Mouse (Mus musculus): ENCODE measurements around the gene Gm45140.

Gm45140 gene

DNA sequence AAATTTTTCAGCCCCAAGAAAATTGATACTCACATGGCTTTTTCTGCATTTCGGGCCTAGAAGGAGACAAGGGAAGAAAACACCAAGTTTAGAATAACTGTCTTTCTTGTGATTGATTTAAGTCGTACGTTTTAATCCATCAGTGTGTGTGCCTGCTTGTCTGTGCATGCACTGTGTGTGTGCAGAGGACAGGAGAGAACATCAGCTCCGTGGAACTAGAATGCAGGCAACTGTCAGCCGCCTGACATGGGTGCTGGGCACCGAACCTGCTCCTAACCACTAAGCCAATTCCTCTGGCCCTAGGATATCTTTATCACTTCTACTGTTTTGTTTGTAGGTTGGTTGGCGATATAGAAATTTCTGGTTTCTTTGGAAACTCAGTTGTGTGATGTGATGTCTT is at the start of gene Gm45140:
Gm45140 (minus strand) TSS at position 101 of the 400 bp plus-strand sequence.
- no peak for DNase-seq (ENCODE audit: low read depth, low spot score)

DNA sequence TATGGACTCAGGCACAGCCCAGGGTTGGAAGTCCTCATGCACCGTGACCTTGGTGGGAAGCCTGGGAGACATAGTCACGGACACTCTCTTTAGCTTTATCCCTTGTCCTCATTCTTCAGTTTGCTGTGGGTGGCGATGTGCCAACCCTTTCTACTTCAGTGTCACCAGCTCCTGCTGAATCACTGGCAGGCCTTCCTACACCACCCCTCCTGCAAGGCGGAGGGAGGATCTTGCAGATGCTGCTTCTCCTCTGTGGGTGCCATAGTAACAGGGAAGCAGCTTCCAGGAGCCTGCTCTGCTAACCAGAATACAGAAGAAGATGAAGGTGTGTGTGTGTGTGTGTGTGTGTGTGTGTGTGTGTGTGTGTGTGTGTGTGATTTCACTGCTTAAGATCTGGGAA is 47.2 kb upstream of the Gm45140 start:
- no peak for DNase-seq (ENCODE audit: low read depth, low spot score)

DNA sequence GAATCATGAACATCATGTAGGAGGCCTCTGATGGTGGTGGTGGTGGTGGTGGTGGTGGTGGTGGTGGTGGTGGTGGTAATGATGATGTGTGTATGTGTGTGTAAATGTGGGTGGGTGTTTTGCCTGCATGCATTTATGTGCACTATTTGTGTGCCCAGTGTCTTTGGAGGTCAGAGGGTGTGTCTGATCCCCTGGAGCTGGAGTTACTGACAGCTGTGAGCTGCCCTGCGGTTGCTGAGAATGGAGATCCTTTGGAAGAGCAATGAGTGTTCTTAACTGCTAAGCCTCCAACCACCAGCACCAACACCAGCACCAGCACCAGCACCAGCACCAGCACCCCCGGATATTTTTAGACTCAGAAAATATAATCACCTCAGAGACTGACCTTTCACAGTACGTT is 46.6 kb upstream of the Gm45140 start:
- no peak for DNase-seq (ENCODE audit: low read depth, low spot score)

DNA sequence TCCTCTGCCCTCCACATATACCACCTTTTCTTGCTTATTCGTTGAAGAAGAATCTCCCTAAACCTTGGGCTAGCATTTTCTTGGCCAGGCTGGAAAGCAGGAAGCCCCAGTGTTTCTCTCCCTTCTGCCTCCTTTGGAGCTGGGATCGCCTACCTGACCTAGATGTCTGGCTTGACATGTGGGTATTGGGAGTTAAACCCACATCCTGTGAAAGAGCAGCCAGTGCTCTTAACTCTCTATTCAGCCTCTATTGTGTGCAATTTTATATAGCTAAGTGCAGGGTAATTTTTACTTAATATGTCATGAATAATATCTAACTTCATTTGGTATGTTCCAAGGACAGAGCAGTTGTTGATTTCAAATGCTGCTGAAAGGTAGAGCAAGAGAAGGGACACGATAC is 44.0 kb upstream of the Gm45140 start:
- DNase-seq (ENCODE audit: low read depth, low spot score) = no peak

DNA sequence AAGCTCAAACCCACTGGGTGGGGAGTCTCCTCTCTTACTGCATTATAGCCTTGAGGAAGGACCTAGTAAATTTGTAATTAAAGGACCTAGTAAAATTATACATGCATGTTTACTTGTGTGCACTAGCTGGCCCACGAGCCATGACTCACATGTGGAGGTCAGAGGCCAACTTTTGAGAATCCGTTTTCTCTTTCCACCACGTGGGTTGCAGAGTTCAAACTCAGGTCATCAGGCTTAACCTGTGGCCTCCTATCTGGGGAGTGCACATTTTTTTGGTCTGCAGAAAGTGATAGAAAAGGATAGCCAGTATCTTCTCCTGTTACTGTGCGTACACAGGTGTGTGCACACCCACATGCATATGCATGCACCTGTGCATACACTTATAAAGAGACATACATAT is 43.4 kb upstream of the Gm45140 start:
- DNase-seq (ENCODE audit: low read depth, low spot score) = no peak

DNA sequence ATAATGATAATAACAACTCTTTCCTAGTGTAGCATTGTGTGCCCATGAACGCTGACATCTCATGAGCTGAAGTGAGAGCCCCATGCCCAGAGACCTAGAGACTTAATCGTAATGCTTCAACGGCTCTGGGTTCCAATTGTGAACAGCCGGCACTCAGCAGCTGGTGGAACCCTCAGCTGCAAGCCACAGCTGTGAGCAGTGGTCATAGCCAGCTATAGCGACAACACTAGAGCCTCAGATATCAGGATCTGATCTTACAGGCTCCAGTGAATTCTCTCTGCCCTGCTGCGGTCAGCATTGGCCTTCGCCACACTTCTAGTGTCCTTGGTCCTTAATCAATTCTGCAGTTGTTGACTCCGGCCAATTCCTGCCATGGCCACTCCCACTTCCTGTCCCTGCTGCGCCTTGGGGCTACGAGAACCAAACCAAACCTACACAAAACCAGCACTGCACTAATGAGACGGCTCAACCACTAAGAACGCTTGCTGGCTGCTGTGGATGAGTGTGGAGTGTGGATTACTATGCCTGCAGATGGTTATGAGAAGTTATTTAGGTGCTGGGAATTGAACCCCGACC is 40.6 kb upstream of the Gm45140 start:
- no peak for DNase-seq (ENCODE audit: low read depth, low spot score)

DNA sequence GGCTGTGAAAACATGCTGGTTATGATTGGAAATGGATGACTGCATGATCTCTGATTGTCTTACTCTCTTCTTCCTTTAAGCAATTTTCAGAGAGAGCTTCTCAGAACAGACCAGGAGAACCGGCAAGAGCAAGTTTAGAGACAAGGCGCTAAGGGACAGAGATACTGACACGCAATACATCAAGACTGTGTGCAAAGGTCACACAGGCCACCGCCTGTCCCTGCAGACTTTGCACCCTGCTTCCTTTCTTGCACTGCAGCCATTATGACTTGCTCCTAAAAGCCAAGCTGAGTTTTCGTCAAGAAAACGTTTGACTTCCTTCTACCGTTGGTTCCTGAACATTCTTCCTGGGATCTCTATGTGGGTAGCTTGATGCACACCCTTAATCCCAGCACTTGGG is 40.0 kb upstream of the Gm45140 start:
- DNase-seq (ENCODE audit: low read depth, low spot score) = no peak

DNA sequence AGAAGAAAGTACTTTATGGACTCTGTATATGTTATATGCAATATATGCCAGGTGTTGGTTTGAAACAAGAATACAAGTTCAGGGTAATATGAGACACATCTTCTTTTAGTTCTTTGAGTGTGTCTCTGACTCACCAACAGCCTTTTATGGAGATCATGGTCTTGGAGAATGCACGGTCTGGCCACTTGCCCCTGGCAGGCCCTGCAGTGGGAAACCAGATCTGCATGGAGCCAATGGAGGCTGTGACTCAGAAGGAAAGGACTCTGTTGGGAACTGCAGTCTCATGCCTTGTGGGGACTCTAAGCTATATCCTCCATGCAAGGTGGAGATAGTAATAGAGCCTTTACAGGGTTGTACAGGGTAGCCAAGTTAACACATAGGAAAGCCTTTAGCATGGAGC is 39.5 kb upstream of the Gm45140 start:
- DNase-seq (ENCODE audit: low read depth, low spot score) = no peak

DNA sequence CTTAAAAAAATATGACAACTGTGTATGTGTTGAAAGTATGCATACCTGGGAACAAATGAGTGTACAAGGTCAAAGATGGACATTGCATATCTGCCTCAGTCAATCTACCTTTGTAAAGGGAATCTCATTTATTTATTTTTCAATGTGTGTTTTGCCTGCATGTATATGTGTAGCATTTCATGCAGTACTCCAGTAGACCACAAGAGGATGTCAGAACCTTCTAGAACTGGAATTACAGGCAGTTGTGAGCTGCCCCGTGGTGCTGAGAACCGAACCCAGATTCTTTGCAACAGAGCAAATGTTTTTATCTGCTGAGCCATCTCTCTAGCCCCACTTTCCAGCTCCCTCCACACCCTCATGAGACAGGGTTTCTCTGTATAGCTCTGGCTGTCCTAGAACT is 38.4 kb upstream of the Gm45140 start:
- no peak for DNase-seq (ENCODE audit: low read depth, low spot score)

DNA sequence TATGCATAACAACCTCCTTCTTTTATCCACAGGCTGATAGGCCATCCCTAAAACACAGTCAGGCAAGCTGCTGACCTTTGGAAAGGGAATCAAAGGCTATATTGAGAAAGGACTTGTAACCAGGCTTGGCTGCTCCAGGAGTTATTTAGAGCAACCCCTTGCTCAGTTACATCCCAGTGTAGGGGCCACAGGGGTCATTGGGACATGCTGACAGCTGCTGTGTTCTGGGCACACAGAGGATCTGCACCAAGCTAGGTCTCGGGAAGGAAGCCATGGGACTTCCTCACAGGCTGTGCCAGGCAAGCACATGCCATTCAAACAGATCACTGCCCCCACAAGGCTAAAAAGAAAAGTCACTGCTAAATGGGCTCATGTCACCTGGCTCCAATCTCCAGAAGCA is 37.5 kb upstream of the Gm45140 start:
- DNase-seq (ENCODE audit: low read depth, low spot score) = no peak

DNA sequence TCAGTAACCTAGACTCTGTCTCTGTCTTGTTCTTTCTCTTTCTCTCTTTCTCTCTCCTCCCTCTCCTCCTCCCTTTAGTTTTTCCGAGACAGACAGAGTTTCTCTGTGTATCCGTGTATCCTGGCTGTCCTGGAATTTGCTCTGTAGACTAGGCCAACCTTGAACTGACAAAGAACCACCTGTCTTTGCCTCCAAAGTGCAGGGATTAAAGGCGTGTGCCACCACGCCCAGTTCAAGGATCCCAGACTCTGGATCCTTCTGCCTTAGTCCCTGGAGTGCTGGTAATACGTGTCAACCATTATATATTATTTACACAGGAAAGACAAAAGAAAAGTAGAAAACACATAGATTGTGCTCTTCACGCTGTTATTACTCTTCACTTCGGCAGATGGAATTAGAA is 35.6 kb upstream of the Gm45140 start:
- no peak for DNase-seq (ENCODE audit: low read depth, low spot score)

DNA sequence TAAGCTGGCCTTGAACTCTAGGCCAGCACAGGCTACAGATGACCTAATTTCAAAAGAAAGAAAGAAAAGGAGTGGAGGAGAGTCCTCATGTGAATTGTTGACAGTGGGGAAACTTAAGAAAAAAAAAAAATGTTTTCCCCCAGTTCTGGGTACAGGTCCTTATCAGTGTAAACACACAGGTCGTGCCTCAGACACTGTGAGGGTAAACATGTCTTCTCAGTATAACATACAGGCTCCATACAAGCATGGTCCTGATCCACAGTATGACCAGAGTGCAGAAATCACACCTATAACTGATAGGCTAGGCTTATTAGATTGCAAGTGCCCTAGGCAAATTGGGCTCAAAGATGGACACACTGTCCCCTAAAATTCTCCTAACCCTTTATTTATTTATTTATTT is 34.8 kb upstream of the Gm45140 start:
- no peak for DNase-seq (ENCODE audit: low read depth, low spot score)

DNA sequence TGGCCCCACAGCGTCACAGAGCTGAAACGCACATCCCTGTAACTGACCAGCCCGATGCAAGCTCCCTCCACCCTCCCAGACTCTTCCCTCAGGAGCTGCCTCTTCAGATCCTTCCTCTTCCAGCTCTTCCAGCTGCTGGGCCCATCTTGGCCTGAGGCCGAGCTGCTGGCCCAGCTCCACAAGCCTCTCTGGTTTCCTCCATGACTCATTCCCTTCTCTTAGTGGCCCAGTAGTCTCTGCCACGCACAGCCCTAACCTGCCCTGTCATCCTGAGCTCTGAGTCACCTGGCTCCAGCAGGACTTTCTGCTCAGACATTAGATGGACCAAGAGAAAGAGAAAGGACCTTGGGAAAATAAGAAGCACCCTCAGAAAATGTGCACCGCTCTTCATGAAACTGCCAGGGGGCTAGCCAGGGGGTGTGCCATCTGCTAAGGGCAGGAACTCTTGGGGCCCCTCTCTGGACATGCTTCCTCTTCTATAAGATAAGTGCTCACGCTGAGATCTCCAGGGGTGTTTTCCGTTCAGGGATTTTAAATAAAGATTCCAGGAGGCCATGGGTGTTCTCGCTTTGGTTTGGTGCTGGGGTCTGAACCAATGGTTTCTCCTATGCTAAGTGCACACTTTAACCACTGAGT is 33.4 kb upstream of the Gm45140 start:
- DNase-seq (ENCODE audit: low read depth, low spot score) = no peak

DNA sequence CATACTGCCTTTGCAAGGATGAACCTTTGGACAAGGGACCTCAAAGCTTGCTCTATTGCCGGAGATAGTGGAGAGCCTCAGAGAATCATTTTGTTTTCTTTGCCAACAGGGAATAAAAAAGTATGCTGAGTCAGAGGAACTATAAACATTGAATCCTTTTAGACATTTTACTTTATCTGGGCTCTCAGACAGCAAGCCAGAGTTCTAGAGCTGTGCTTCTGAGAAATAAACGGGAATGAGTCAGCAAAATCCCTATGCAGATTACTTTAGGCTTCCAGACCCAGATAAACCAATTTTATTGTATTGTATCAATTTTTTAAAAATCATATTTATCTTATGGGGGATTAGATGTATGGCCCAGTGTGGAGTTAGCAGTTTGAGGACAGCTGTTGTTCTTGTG is 31.7 kb upstream of the Gm45140 start:
- DNase-seq (ENCODE audit: low read depth, low spot score) = no peak

DNA sequence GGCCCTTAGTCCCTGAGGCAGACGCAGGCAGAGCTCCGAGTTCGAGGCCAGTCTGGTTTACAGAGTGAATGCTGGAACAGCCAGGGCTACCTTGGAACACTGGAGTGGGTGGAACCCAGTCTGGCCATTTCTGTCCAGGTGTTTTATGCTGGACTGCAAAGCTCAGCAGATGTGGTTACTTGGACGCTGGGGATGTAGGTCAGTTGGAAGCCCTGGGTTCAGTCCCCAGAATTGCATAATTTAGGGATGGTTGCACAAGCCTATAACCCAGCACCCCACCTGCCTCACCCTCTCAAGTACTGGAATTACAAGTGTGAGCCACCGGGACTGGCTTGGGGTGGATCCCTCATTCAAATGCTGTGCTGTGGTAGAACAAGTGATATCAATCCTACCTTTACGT is 30.6 kb upstream of the Gm45140 start:
- no peak for DNase-seq (ENCODE audit: low read depth, low spot score)

DNA sequence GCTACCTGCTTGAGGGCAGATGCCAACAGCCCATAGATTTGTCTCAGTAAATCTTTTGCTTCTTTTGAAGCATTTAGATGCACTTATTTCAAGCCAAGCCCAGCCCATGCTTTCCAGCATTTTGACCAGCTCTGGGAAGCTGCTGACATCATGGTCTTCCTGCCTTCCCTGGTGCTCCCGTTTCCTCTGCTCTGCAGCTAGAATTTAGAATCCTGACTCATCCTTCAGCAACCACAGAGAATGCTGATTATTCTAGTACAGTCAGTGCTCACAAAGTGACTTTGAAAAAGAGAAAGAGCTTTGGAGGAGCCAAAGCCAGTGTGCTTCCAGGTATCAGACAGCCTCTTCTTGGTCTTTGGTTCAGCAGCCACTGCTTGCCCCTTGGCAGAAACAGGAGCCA is 21.5 kb upstream of the Gm45140 start:
- DNase-seq (ENCODE audit: low read depth, low spot score) = no peak

DNA sequence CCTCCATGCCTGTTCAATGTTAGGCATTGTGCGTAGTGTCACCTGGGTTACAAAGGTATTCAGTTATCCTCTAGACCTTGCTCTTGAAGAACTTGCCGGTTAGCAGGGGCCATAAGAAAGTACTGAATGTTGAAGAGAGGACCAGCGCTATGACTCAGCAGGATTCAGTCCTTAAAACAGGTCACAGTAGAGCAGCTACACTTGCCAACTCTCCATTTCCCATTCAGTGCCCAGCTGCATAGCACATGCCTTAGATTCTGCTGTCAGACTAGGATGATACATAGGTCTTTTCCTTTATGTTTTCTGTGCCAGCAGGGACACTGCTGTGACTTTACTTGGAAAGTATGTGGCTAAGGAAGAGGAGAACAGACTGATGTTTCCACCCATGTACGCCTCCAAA is 17.9 kb upstream of the Gm45140 start:
- DNase-seq (ENCODE audit: low read depth, low spot score) = no peak

DNA sequence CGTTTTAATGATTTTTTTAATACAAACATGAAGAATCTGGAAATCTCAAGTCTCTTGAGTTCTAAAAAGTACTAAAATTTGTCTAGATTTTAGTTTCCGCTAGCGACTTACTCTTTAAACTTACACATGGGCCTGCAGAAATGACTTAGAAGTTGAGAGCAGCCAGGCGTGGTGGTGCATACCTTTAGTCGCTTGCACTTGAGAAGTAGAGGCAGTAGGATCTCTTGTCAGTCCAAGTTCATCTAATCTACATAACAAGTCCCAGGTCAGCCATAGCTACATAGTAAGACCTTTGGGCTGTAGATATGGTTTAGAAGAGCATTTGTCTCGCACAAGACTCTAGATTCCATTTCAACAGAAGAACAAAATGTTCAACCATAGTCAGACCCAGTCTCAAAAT is 16.3 kb upstream of the Gm45140 start:
- no peak for DNase-seq (ENCODE audit: low read depth, low spot score)

DNA sequence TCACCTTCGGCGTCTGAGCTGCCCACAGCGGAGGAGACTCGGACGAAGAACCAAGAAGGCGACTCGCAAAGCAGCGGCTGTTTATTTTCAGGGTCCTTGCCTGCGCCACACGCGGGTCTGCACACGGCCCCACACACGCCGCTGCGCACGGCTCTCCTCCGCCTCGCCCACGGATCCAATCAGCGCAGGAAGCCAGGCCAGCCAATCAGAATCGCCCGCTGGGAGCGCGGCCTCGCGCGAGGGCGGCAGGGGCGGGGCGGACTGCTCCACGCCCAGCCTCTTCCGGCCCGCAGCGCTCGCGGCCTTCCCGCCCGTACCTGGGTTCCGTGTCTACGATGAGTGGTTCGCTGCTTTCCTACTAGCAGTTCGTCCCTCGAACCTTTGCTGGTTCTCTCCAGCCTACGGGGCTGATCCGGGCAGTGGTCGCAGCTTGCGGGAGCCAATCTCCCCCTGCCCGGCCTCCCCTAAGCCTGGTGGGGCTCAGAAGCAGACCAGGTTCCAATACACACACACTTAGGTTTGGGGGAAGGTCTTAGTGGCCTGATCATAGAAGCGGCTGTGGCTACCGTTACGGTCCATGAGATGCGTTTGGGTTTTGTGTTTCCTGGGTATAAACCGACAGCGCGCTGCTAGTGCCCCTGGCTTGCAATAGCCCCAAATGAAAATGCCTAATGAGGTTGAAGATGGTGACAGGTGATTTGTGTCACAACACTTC is 15.5 kb upstream of the Gm45140 start, which contains the start of gene Cnbp:
Cnbp (minus strand) TSS at position 207 of the 715 bp plus-strand sequence.
- peak; percentile 95 for DNase-seq (ENCODE audit: low read depth, low spot score)

DNA sequence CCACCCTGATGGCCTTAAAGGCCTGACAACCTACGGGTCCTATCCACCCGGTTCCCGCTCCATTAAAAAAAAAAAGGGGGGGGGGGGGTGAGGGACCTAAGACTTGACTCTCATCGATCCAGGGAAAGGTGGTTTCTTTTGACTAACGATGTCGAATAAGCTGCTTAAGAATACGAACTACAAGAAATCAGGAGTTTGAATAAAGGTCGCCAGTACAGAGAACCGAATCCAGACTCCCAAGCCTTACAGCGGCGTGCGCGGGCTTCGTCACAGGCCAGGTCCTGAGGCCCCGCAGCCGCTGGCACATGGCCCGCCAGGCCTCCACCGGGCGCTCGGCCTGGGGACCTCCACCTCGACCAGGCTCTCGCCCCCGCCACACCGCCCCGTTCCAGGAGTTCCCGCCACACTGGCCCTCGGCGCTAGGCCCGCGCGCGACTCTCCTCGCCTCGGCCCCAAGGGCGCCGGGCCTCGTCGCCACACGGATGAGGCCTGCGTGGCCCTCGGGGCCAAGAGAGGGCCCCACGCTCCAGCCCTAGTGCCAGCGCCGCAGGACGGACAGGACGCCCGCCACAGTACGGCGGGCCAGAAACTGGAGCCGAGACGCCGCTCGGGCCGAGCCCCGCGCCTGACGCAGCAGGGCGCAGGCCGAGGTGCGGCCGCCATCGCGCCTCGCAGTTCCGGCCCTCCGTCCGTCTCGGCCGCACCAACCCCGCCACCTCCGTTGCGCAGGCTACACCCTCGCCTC is 14.7 kb upstream of the Gm45140 start:
- peak; percentile 26 for DNase-seq (ENCODE audit: low read depth, low spot score)

DNA sequence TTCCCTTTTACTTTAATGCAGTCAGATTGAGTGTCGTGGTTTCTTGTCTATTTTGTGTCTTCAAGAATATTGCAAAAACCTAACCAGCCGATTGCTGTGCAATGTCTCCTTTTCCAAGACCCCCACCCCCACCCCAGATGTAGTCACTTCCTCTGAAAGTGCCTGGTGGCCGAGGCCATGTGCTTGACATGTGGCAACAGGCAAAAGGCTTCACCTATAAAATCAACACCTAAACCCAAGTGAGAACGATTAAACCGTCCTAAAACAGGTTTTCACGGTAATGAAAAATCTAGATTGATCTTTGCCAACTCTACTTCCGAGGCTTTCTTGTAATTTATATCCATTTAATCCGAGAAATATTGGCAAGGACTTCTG is 14.2 kb upstream of the Gm45140 start:
- DNase-seq (ENCODE audit: low read depth, low spot score) = peak; percentile 23

DNA sequence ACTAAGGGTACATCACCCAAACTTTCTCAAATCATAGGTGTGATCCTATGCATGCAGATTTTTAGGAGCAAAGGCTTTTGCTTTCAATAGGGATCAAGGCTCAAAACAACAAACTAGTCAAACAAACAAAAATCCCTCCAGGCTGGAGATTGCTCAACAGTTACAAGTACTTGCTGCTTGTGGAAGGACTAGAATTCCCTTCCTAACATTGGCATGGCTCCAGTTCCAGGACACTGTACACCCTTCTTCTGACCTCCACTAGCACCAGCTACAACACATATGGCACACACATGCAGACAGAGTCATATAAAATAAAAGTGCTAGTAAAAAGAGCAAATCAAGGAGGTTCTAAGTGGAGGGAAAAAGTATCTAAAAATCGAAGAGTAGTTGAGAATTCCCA is 11.2 kb upstream of the Gm45140 start:
- no peak for DNase-seq (ENCODE audit: low read depth, low spot score)

Data from embryo, embryonic 11.5 days (tissue).